9 mouse cellular contexts compared by ENCODE assay signal in genomic region chr9:65975886-65976285, GRCm38 (mm10).
DNase-seq lines count a peak whose midpoint lies in the region; ATAC-seq lines count a peak whose summit lies in the region.
"Had no signal": no experiment of that assay in that cellular context is flagged by ENCODE, and none has a peak within 500 bp of the region (broad histone marks: within the 10 kb centered on the region; RNA-seq: fewer than 3 reads in every experiment).

No protein-coding gene starts in this region.

- DNase-seq in heart, postnatal 14 days: peak; percentile 40
- DNase-seq in urinary bladder, postnatal 14 days (ENCODE audit: low spot score): peak; percentile 8
- no peak for DNase-seq in urinary bladder, postnatal 36 days (ENCODE audit: low spot score in 2 of 2)
- DNase-seq in gastrocnemius, postnatal 14 days: peak; percentile 40
- no peak for DNase-seq in thymus, postnatal 0 days (ENCODE audit: low spot score)
- DNase-seq in spleen, adult 18-20 months: no peak
- no peak for DNase-seq in spleen, postnatal 10 days (ENCODE audit: low spot score in 2 of 2)
- DNase-seq: right cerebral cortex, adult 18-20 months had no signal

- ATAC-seq in heart, embryonic 11.5 days (replicated peaks; ENCODE audit: insufficient number of reproducible peaks, low FRiP score, low TSS enrichment): no peak

- H3K9ac ChIP-seq in heart, embryonic 11.5 days (ENCODE audit: low read depth, low read length): no peak overlapping the region

- H3K36me3 ChIP-seq in heart, embryonic 11.5 days (ENCODE audit: control insufficient read depth, insufficient read depth, low read length): no peaks in the 10 kb centered on the region

- H3K27me3 ChIP-seq in heart, embryonic 11.5 days (ENCODE audit: control insufficient read depth, insufficient read depth, low read length): no peaks in the 10 kb centered on the region

- H3K9me3 ChIP-seq in heart, embryonic 11.5 days (replicated peaks; ENCODE audit: control insufficient read depth, low read length): no peaks in the 10 kb centered on the region

- intact Hi-C loops in heart, postnatal 14 days (cut with DNase I): no loop called here
- intact Hi-C loops in gastrocnemius, postnatal 14 days (cut with DNase I; ENCODE audit: low total_unique reads): no loop called here

- H3K4me1 ChIP-seq in heart, embryonic 11.5 days (ENCODE audit: control insufficient read depth, insufficient read depth, low read length): no peaks in the 10 kb centered on the region

- no peak overlapping the region for H3K4me2 ChIP-seq in heart, embryonic 11.5 days

- H3K27ac ChIP-seq in heart, embryonic 11.5 days (ENCODE audit: low read depth, low read length): no peak overlapping the region

- no peak overlapping the region for H3K4me3 ChIP-seq in heart, embryonic 11.5 days (ENCODE audit: low read depth, low read length)

Comparison
In these comparisons a context has a peak if more than half of its experiments do, and no peak if none do; other contexts are left out.
1. DNase-seq: peak in heart, postnatal 14 days (2 of 2), urinary bladder, postnatal 14 days (single experiment) and gastrocnemius, postnatal 14 days (single experiment); none in urinary bladder, postnatal 36 days (0 of 2), thymus, postnatal 0 days (single experiment), spleen, adult 18-20 months (0 of 2) and spleen, postnatal 10 days (0 of 2).